9 mouse cellular contexts compared by ENCODE assay signal in the genomic region with DNA sequence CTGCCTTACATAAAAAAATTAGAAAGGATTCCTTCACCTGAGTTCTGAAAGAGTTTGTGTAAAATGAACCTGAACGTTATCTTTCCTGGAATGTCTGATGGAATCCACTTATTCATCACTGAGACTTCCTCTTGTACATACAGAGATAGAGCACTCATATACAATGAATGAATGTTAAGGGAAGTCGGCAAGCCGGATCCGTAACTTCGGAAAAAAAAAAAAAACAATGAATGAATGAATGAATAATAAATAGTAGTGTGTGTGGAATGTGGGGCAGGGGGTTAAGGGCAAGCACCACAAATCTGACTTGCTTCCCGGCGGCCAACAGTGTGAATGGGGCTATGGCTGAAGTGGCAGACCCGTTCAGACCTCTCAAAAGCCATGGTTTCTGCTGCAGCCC. TPM values are rescaled to one million over a fixed set of nuclear protein-coding genes. Genes with fewer than 3 reads are reported as not detected.
DNase-seq lines count a peak whose midpoint lies in the region; ATAC-seq and TF ChIP-seq lines count a peak whose summit lies in the region.
"Had no signal": no experiment of that assay in that cellular context is flagged by ENCODE, and none has a peak within 500 bp of the region (broad histone marks: within the 10 kb centered on the region; RNA-seq: fewer than 3 reads in every experiment).

No protein-coding gene starts in this region.

- TF ChIP-seq RAD21 in MEL (IDR thresholded peaks at IDR 0.05; ENCODE audit: low read depth, low read length), result no peak

- WGBS in neural tube, embryonic 11.5 days, result 76% methylated on average over 8 of the region's 8 CpGs

- intact Hi-C loops in left cerebral cortex, postnatal 4 days (cut with DNase I), result no loop called here
- intact Hi-C loops in left cerebral cortex, postnatal 36 days (cut with DNase I), result no loop called here

- no peak overlapping the region for H3K27ac ChIP-seq in MEL (ENCODE audit: control insufficient read depth, low read depth, low read length)
- no peak overlapping the region for H3K27ac ChIP-seq in neural tube, embryonic 11.5 days (ENCODE audit: low read depth, low read length)

- TF ChIP-seq CTCF in MEL (IDR thresholded peaks at IDR 0.05 in 2 of 3, conservative IDR thresholded peaks at IDR 0.05 in 1 of 3; ENCODE audit: control insufficient read depth in 1 of 3, insufficient read depth in 1 of 3, low read depth in 2 of 3, low read length in 3 of 3, poor library complexity in 1 of 3, severe bottlenecking in 1 of 3), result no peak

- no peaks in the 10 kb centered on the region for H3K79me2 ChIP-seq in MEL (ENCODE audit: control insufficient read depth, insufficient read depth, low read length, poor library complexity)

- H3K4me2 ChIP-seq in neural tube, embryonic 11.5 days (ENCODE audit: low read depth), result no peak overlapping the region

- no peak for TF ChIP-seq EP300 in MEL (IDR thresholded peaks at IDR 0.05; ENCODE audit: low read depth in 1 of 2, low read length in 2 of 2)

- H3K4me1 ChIP-seq in MEL (ENCODE audit: control insufficient read depth in 1 of 2, insufficient read depth in 2 of 2, low read length in 2 of 2), result no peaks in the 10 kb centered on the region
- H3K4me1 ChIP-seq in neural tube, embryonic 11.5 days (ENCODE audit: control insufficient read depth, insufficient read depth, low read length), result no peaks in the 10 kb centered on the region

- ATAC-seq in neural tube, embryonic 11.5 days (ENCODE audit: insufficient read depth, low FRiP score, low TSS enrichment), result no peak

- no peak overlapping the region for H3K9ac ChIP-seq in MEL (ENCODE audit: control insufficient read depth, low read depth, low read length, poor library complexity, severe bottlenecking)
- no peak overlapping the region for H3K9ac ChIP-seq in neural tube, embryonic 11.5 days (ENCODE audit: low read length)

- H3K4me3 ChIP-seq in MEL (ENCODE audit: control insufficient read depth in 1 of 2, insufficient read depth in 1 of 2, low read depth in 2 of 2, low read length in 2 of 2), result no peak overlapping the region
- no peak overlapping the region for H3K4me3 ChIP-seq in neural tube, embryonic 11.5 days (ENCODE audit: low read depth, low read length)

- no peaks in the 10 kb centered on the region for H3K27me3 ChIP-seq in MEL (ENCODE audit: control insufficient read depth in 1 of 2, insufficient read depth in 2 of 2, low read length in 2 of 2)
- H3K27me3 ChIP-seq in neural tube, embryonic 11.5 days (ENCODE audit: control insufficient read depth, insufficient read depth, low read length), result no peaks in the 10 kb centered on the region

- peak; percentile 9 for DNase-seq in cerebellum, adult 8-10 months
- no peak for DNase-seq in cerebellum, adult 9-11 months
- peak; percentile 50 for DNase-seq in left cerebral cortex, postnatal 4 days
- DNase-seq in left cerebral cortex, postnatal 36 days (ENCODE audit: low spot score in 2 of 2), result no peak
- peak; percentile 86 for DNase-seq in MEL (ENCODE audit: low read depth, low spot score)
- peak; percentile 16 for DNase-seq in fat pad, adult 2 months (ENCODE audit: extremely low read depth, low read depth, low spot score)
- peak; percentile 33 for DNase-seq in neural tube, embryonic 11.5 days (ENCODE audit: low spot score)
- DNase-seq in layer of hippocampus, adult 11-12 months (ENCODE audit: low spot score), result no peak

- no peak for TF ChIP-seq POLR2A in MEL (IDR thresholded peaks at IDR 0.05; ENCODE audit: control insufficient read depth in 1 of 2, insufficient read depth in 1 of 2, low read depth in 1 of 2, low read length in 2 of 2, poor library complexity in 1 of 2)

- no peaks in the 10 kb centered on the region for H3K9me3 ChIP-seq in MEL (replicated peaks; ENCODE audit: insufficient read depth, low read length)
- no peaks in the 10 kb centered on the region for H3K9me3 ChIP-seq in neural tube, embryonic 11.5 days (ENCODE audit: control insufficient read depth, low read length)

- H3K36me3 ChIP-seq in MEL (ENCODE audit: control insufficient read depth in 1 of 2, insufficient read depth in 2 of 2, low read length in 2 of 2), result no peaks in the 10 kb centered on the region
- H3K36me3 ChIP-seq in neural tube, embryonic 11.5 days (ENCODE audit: control insufficient read depth, insufficient read depth, low read length), result no peaks in the 10 kb centered on the region

TF ChIP-seq in MEL, 35 proteins besides CTCF, POLR2A, EP300 and RAD21:
- TF ChIP-seq MEF2A (IDR thresholded peaks at IDR 0.05; ENCODE audit: extremely low read depth, insufficient replicate concordance, low read depth, low read length, poor library complexity, severe bottlenecking), result no peak
- no peak for TF ChIP-seq ZMIZ1 (IDR thresholded peaks at IDR 0.05; ENCODE audit: low read depth, low read length)
TF ChIP-seq in MEL: peak in this region for 0.

RNA-seq across cellular contexts. Expression of gene Fbln1, which starts 28.2 kb away (rescaled TPM):
- total RNA-seq in left cerebral cortex, postnatal 4 days (2021), result 10 to 100 TPM; 19.0 to 24.7 TPM
- total RNA-seq in left cerebral cortex, postnatal 36 days (2021), result 10 to 100 TPM in 1 of 2 experiments, 1 to 10 TPM in 1; 9.0 to 14.4 TPM
- total RNA-seq in MEL (2012; rRNA removed), result not detected in 2 replicates
- not detected for polyA plus RNA-seq in MEL (2012; ENCODE audit: insufficient read depth in 1 of 2, insufficient read length in 2 of 2, low read depth in 1 of 2, low replicate concordance in 2 of 2, missing spikeins in 1 of 2)
- polyA plus RNA-seq in neural tube, embryonic 11.5 days (2014; fragmentation: Nextera tagmentation; extraction: Ambion mirVana), result 115 and 120 TPM in 2 replicates

RNA-seq across cellular contexts. Expression of gene Ribc2, which starts 45.7 kb away (rescaled TPM):
- under 1 TPM; 0.24 to 0.30 TPM for total RNA-seq in left cerebral cortex, postnatal 4 days (2021)
- not detected for total RNA-seq in left cerebral cortex, postnatal 36 days (2021)
- total RNA-seq in MEL (2012; rRNA removed), result not detected in 2 replicates
- not detected for polyA plus RNA-seq in MEL (2012; ENCODE audit: insufficient read depth in 1 of 2, insufficient read length in 2 of 2, low read depth in 1 of 2, low replicate concordance in 2 of 2, missing spikeins in 1 of 2)
- 0.62 and 0.78 TPM in 2 replicates for polyA plus RNA-seq in neural tube, embryonic 11.5 days (2014; fragmentation: Nextera tagmentation; extraction: Ambion mirVana)
- polyA plus RNA-seq: small intestine, adult 2 months had no signal

RNA-seq across cellular contexts. Expression of gene Smc1b, which starts 45.8 kb away (rescaled TPM):
- under 1 TPM; 0.08 to 0.16 TPM for total RNA-seq in left cerebral cortex, postnatal 4 days (2021)
- not detected for total RNA-seq in left cerebral cortex, postnatal 36 days (2021)
- total RNA-seq in MEL (2012; rRNA removed), result not detected in 2 replicates
- polyA plus RNA-seq in MEL (2012; ENCODE audit: insufficient read depth in 1 of 2, insufficient read length in 2 of 2, low read depth in 1 of 2, low replicate concordance in 2 of 2, missing spikeins in 1 of 2), result not detected
- 0.11 TPM in 1 of 2 replicates, not detected in the other for polyA plus RNA-seq in neural tube, embryonic 11.5 days (2014; fragmentation: Nextera tagmentation; extraction: Ambion mirVana)
- polyA plus RNA-seq: small intestine, adult 2 months had no signal

Comparison
In these comparisons a context has a peak if more than half of its experiments do, and no peak if none do; other contexts are left out.
1. DNase-seq: peak in cerebellum, adult 8-10 months (single experiment), left cerebral cortex, postnatal 4 days (single experiment), MEL (single experiment), fat pad, adult 2 months (single experiment) and neural tube, embryonic 11.5 days (single experiment); none in cerebellum, adult 9-11 months (single experiment), left cerebral cortex, postnatal 36 days (0 of 2) and layer of hippocampus, adult 11-12 months (single experiment).
2. RNA of gene Fbln1, which starts 28.2 kb away (total RNA-seq): 19.0 to 24.7 TPM in left cerebral cortex, postnatal 4 days and 9.0 to 14.4 TPM in left cerebral cortex, postnatal 36 days; not detected in MEL; every median in the first group is over 10 times any median in the second.